In genomic region chr12:69400367-69400766, GRCm38 (mm10) we compare ENCODE assay signal across 25 mouse cellular contexts. TPM values are rescaled to one million over a fixed set of nuclear protein-coding genes. Genes with fewer than 3 reads are reported as not detected.
DNase-seq lines count a peak whose midpoint lies in the region; ATAC-seq and TF ChIP-seq lines count a peak whose summit lies in the region.
"Had no signal": no experiment of that assay in that cellular context is flagged by ENCODE, and none has a peak within 500 bp of the region (broad histone marks: within the 10 kb centered on the region; RNA-seq: fewer than 3 reads in every experiment).

No protein-coding gene starts in this region.

- 80% methylated on average over 4 of the region's 4 CpGs for WGBS in macrophage (ENCODE audit: missing documents)
- 69% methylated on average over 4 of the region's 4 CpGs for WGBS in intestine, embryonic 15.5 days

- intact Hi-C loops in heart, postnatal 25 days (cut with DNase I) = no loop called here

- peak overlapping the region; percentile 51; the same call in 1 of the 2 replicates for H3K4me2 ChIP-seq in CH12.LX (ENCODE audit: insufficient read depth, low read depth, poor library complexity, severe bottlenecking)
- no peak overlapping the region for H3K4me2 ChIP-seq in intestine, embryonic 15.5 days (replicated peaks)
- H3K4me2 ChIP-seq: embryonic facial prominence, embryonic 13.5 days; embryonic facial prominence, embryonic 15.5 days; forebrain, embryonic 12.5 days had no signal

- no peaks in the 10 kb centered on the region for H3K36me3 ChIP-seq in CH12.LX (replicated peaks in 1 of 2; ENCODE audit: control insufficient read depth in 1 of 2, insufficient read depth in 1 of 2, low read length in 1 of 2)
- no peaks in the 10 kb centered on the region for H3K36me3 ChIP-seq in macrophage (ENCODE audit: inconsistent target)
- H3K36me3 ChIP-seq in intestine, embryonic 15.5 days = no peaks in the 10 kb centered on the region
- H3K36me3 ChIP-seq: embryonic facial prominence, embryonic 13.5 days; embryonic facial prominence, embryonic 15.5 days; forebrain, embryonic 10.5 days; forebrain, embryonic 12.5 days had no signal

- in situ Hi-C loops in CH12.LX (cut with MboI; ENCODE audit: low pct_ligation_motif_present, low pct_unique_long_range_greater_than_20kb, low sequenced_read_pairs) = no loop called here

- no peak for TF ChIP-seq EP300 in CH12.LX (IDR thresholded peaks at IDR 0.05; ENCODE audit: low read length)

- TF ChIP-seq RAD21 in CH12.LX (IDR thresholded peaks at IDR 0.05; ENCODE audit: low read depth, low read length) = no peak

- TF ChIP-seq CTCF in CH12.LX (conservative IDR thresholded peaks at IDR 0.05 in 1 of 2, IDR thresholded peaks at IDR 0.05 in 1 of 2; ENCODE audit: low read depth in 2 of 2, low read length in 2 of 2) = no peak
- no peak for TF ChIP-seq CTCF in bone marrow macrophage, adult 2 months (IDR thresholded peaks at IDR 0.05; ENCODE audit: low read depth, low read length)

- H3K79me2 ChIP-seq in CH12.LX (replicated peaks; ENCODE audit: control insufficient read depth, extremely low read depth, insufficient read depth, poor library complexity, severe bottlenecking) (no peaks in the 10 kb centered on the region), macrophage (ENCODE audit: inconsistent target) (no peaks in the 10 kb centered on the region)

- peaks cover 29 to 48% of the 10 kb centered on the region in 2 experiments for H3K4me1 ChIP-seq in CH12.LX (ENCODE audit: control insufficient read depth in 1 of 2, insufficient read depth in 2 of 2)
- peaks cover 18% of the 10 kb centered on the region for H3K4me1 ChIP-seq in bone marrow macrophage, adult 2 months (ENCODE audit: control insufficient read depth, insufficient read depth, low read length)
- no peaks in the 10 kb centered on the region for H3K4me1 ChIP-seq in intestine, embryonic 15.5 days (replicated peaks)
- H3K4me1 ChIP-seq: forebrain, embryonic 10.5 days; forebrain, embryonic 12.5 days had no signal

- H3K4me3 ChIP-seq in CH12.LX (replicated peaks in 1 of 3; ENCODE audit: low read depth in 2 of 3, low read length in 2 of 3, poor library complexity in 1 of 3) = no peak overlapping the region
- H3K4me3 ChIP-seq in bone marrow macrophage, adult 2 months (ENCODE audit: insufficient read depth, low read length) = no peak overlapping the region
- no peak overlapping the region for H3K4me3 ChIP-seq in macrophage (ENCODE audit: inconsistent target)
- H3K4me3 ChIP-seq in intestine, embryonic 15.5 days (replicated peaks) = no peak overlapping the region
- H3K4me3 ChIP-seq: embryonic facial prominence, embryonic 13.5 days; embryonic facial prominence, embryonic 15.5 days; erythroblast, embryonic 14.5 days; forebrain, embryonic 10.5 days; forebrain, embryonic 12.5 days had no signal

- dilution Hi-C loops in CH12.LX (cut with MboI; ENCODE audit: extremely low pct_ligation_motif_present, extremely low pct_unique_long_range_greater_than_20kb, low sequenced_read_pairs) = no loop called here

- H3K27ac ChIP-seq in CH12.LX (ENCODE audit: insufficient read depth, low read depth) (peak overlapping the region; percentile 89), macrophage (peak overlapping the region; percentile 46)
- H3K27ac ChIP-seq in bone marrow macrophage, adult 2 months (ENCODE audit: insufficient read depth, low read depth, low read length) = peak overlapping the region; percentile 70
- H3K27ac ChIP-seq in intestine, embryonic 15.5 days = no peak overlapping the region
- H3K27ac ChIP-seq: embryonic facial prominence, embryonic 13.5 days; embryonic facial prominence, embryonic 15.5 days; forebrain, embryonic 10.5 days; forebrain, embryonic 12.5 days had no signal

- H3K27me3 ChIP-seq in CH12.LX (replicated peaks) = no peaks in the 10 kb centered on the region
- H3K27me3 ChIP-seq in intestine, embryonic 15.5 days (replicated peaks) = no peaks in the 10 kb centered on the region
- H3K27me3 ChIP-seq: embryonic facial prominence, embryonic 13.5 days; embryonic facial prominence, embryonic 15.5 days; forebrain, embryonic 12.5 days; Patski had no signal

- no peak for TF ChIP-seq POLR2A in CH12.LX (IDR thresholded peaks at IDR 0.05; ENCODE audit: low read depth, low read length)
- TF ChIP-seq POLR2A in bone marrow macrophage, adult 2 months (IDR thresholded peaks at IDR 0.05; ENCODE audit: borderline replicate concordance, low read depth, low read length) = no peak

- no peak for ATAC-seq in intestine, embryonic 15.5 days
- ATAC-seq in granulocyte monocyte progenitor cell, adult 5-6 weeks (replicated peaks; ENCODE audit: poor library complexity, severe bottlenecking) = no peak
- ATAC-seq: forebrain, embryonic 14.5 days; forebrain, postnatal 0 days; Patski had no signal

- DNase-seq in heart, adult 11 months = peak; percentile 78
- no peak for DNase-seq in heart, postnatal 25 days (ENCODE audit: low spot score)
- no peak for DNase-seq in CH12.LX (ENCODE audit: extremely low read depth)
- no peak for DNase-seq in gastrocnemius, postnatal 10 days
- DNase-seq: adrenal gland, adult 2 months; adrenal gland, postnatal 10 days; adrenal gland, postnatal 25 days; B cell, adult 2 months; cerebellum, adult 11-12 months; cerebellum, adult 2 months; cerebellum, adult 9-10 months; cerebellum, postnatal 10 days; cerebellum, postnatal 25 days; forebrain, postnatal 0 days had no signal

- H3K9me3 ChIP-seq in CH12.LX (replicated peaks; ENCODE audit: low read length) = peaks cover 2% of the 10 kb centered on the region
- H3K9me3 ChIP-seq in intestine, embryonic 15.5 days = no peaks in the 10 kb centered on the region
- H3K9me3 ChIP-seq: embryonic facial prominence, embryonic 13.5 days; embryonic facial prominence, embryonic 15.5 days; forebrain, embryonic 10.5 days; forebrain, embryonic 12.5 days had no signal

- H3K9ac ChIP-seq in CH12.LX (ENCODE audit: insufficient read depth, low read depth) = peak overlapping the region; percentile 47
- H3K9ac ChIP-seq in intestine, embryonic 15.5 days = no peak overlapping the region
- H3K9ac ChIP-seq: embryonic facial prominence, embryonic 13.5 days; embryonic facial prominence, embryonic 15.5 days; forebrain, embryonic 12.5 days; forebrain, postnatal 0 days had no signal

TF ChIP-seq in CH12.LX, 34 proteins besides CTCF, POLR2A, EP300 and RAD21 (continues in another document):
- TF ChIP-seq SMC3 (IDR thresholded peaks at IDR 0.05; ENCODE audit: low read depth, low read length) (no peak), CHD2 (IDR thresholded peaks at IDR 0.05; ENCODE audit: low read length) (no peak), PAX5 (IDR thresholded peaks at IDR 0.05; ENCODE audit: low read length) (no peak), MYC (IDR thresholded peaks at IDR 0.05; ENCODE audit: low read depth, low read length) (no peak), ZMIZ1 (IDR thresholded peaks at IDR 0.05; ENCODE audit: low read depth, low read length) (no peak)

RNA-seq across cellular contexts. Expression of gene Gm9887, which starts 28.1 kb away (rescaled TPM):
- total RNA-seq in heart, postnatal 25 days (2021) = under 1 TPM; 0.60 to 0.61 TPM
- 4.3 TPM in 2 replicates for total RNA-seq in CH12.LX (2012; rRNA removed)
- not detected in 2 replicates for total RNA-seq in CH12.LX (2014; rRNA removed)
- polyA plus RNA-seq in CH12.LX (2012; ENCODE audit: insufficient read length, low read depth) = 3.4 and 4.3 TPM in 2 replicates
- polyA plus RNA-seq in bone marrow macrophage, adult 2 months (2012; ENCODE audit: insufficient read depth, insufficient read length, missing spikeins) = not detected in 2 replicates
- total RNA-seq in macrophage (2018; cell fraction: chromatin; rRNA removed) = 1 to 10 TPM in 6 of 26 experiments, not detected in 20; 1.3 to 3.1 (median 1.9) TPM
- 1 to 10 TPM in 22 of 26 experiments, under 1 TPM in 4; 0.80 to 2.2 (median 1.4) TPM for total RNA-seq in macrophage (2018; cell fraction: cytosol; rRNA removed)
- 1 to 10 TPM in 20 of 26 experiments, not detected in 6; 1.0 to 4.2 (median 2.0) TPM for total RNA-seq in macrophage (2018; cell fraction: nucleus; rRNA removed)
- polyA plus RNA-seq in macrophage (2018) = 0.40 to 0.57 TPM in 2 of 3 replicates, not detected in the other
- total RNA-seq in gastrocnemius, postnatal 10 days (2021) = under 1 TPM; 0.45 to 0.54 TPM
- polyA plus RNA-seq in intestine, embryonic 15.5 days (2015; fragmentation: Nextera tagmentation; extraction: Ambion mirVana) = 1.7 and 2.0 TPM in 2 replicates
- total RNA-seq in granulocyte monocyte progenitor cell, adult 5-6 weeks (2014; fragmentation: Nextera tagmentation) = not detected in 2 replicates
- not detected in 2 replicates for total RNA-seq in granulocyte monocyte progenitor cell, adult 5-6 weeks (2017)

RNA-seq across cellular contexts. Expression of gene Arf6, which starts 28.4 kb away (rescaled TPM):
- total RNA-seq in heart, postnatal 25 days (2021) = 10 to 100 TPM; 40.5 to 43.7 TPM
- total RNA-seq in CH12.LX (2012; rRNA removed) (273 and 312 TPM in 2 replicates), CH12.LX (2014; rRNA removed) (308 and 375 TPM in 2 replicates)
- polyA plus RNA-seq in CH12.LX (2012; ENCODE audit: insufficient read length, low read depth) (224 and 258 TPM in 2 replicates), macrophage (2018) (84.8 to 161 TPM (median 114 TPM) in 3 replicates)
- 162 and 174 TPM in 2 replicates for polyA plus RNA-seq in bone marrow macrophage, adult 2 months (2012; ENCODE audit: insufficient read depth, insufficient read length, missing spikeins)
- 10 to 100 TPM; 24.2 to 52.1 (median 39.1) TPM for total RNA-seq in macrophage (2018; cell fraction: chromatin; rRNA removed)
- total RNA-seq in macrophage (2018; cell fraction: cytosol; rRNA removed) = 100 to 1,000 TPM; 164 to 272 (median 215) TPM
- 100 to 1,000 TPM in 24 of 26 experiments, 10 to 100 TPM in 2; 93.7 to 259 (median 148) TPM for total RNA-seq in macrophage (2018; cell fraction: nucleus; rRNA removed)
- total RNA-seq in gastrocnemius, postnatal 10 days (2021) = 10 to 100 TPM; 42.5 to 52.1 TPM
- polyA plus RNA-seq in intestine, embryonic 15.5 days (2015; fragmentation: Nextera tagmentation; extraction: Ambion mirVana) = 49.5 and 54.9 TPM in 2 replicates
- 84.7 and 85.7 TPM in 2 replicates for total RNA-seq in granulocyte monocyte progenitor cell, adult 5-6 weeks (2014; fragmentation: Nextera tagmentation)
- total RNA-seq in granulocyte monocyte progenitor cell, adult 5-6 weeks (2017) = 148 and 154 TPM in 2 replicates

RNA-seq across cellular contexts. Expression of gene Nemf, which starts 43.4 kb away (rescaled TPM):
- total RNA-seq in heart, postnatal 25 days (2021) = 10 to 100 TPM; 24.0 to 24.4 TPM
- total RNA-seq in CH12.LX (2012; rRNA removed) (34.3 and 37.5 TPM in 2 replicates), CH12.LX (2014; rRNA removed) (56.6 and 71.0 TPM in 2 replicates)
- polyA plus RNA-seq in CH12.LX (2012; ENCODE audit: insufficient read length, low read depth) (44.9 and 54.7 TPM in 2 replicates), macrophage (2018) (22.9 to 41.8 TPM (median 30.3 TPM) in 3 replicates)
- polyA plus RNA-seq in bone marrow macrophage, adult 2 months (2012; ENCODE audit: insufficient read depth, insufficient read length, missing spikeins) = 52.9 and 57.9 TPM in 2 replicates
- 100 to 1,000 TPM; 213 to 440 (median 296) TPM for total RNA-seq in macrophage (2018; cell fraction: chromatin; rRNA removed)
- total RNA-seq in macrophage (2018; cell fraction: cytosol; rRNA removed) = 10 to 100 TPM; 15.9 to 30.8 (median 22.9) TPM
- total RNA-seq in macrophage (2018; cell fraction: nucleus; rRNA removed) = 100 to 1,000 TPM in 17 of 26 experiments, 10 to 100 TPM in 9; 57.2 to 215 (median 111) TPM
- 10 to 100 TPM; 21.3 to 23.4 TPM for total RNA-seq in gastrocnemius, postnatal 10 days (2021)
- polyA plus RNA-seq in intestine, embryonic 15.5 days (2015; fragmentation: Nextera tagmentation; extraction: Ambion mirVana) = 71.6 and 71.8 TPM in 2 replicates
- total RNA-seq in granulocyte monocyte progenitor cell, adult 5-6 weeks (2014; fragmentation: Nextera tagmentation) = 51.7 and 51.9 TPM in 2 replicates
- total RNA-seq in granulocyte monocyte progenitor cell, adult 5-6 weeks (2017) = 119 and 139 TPM in 2 replicates
